ENCODE assay signal across 8 mouse cellular contexts in the genomic region with DNA sequence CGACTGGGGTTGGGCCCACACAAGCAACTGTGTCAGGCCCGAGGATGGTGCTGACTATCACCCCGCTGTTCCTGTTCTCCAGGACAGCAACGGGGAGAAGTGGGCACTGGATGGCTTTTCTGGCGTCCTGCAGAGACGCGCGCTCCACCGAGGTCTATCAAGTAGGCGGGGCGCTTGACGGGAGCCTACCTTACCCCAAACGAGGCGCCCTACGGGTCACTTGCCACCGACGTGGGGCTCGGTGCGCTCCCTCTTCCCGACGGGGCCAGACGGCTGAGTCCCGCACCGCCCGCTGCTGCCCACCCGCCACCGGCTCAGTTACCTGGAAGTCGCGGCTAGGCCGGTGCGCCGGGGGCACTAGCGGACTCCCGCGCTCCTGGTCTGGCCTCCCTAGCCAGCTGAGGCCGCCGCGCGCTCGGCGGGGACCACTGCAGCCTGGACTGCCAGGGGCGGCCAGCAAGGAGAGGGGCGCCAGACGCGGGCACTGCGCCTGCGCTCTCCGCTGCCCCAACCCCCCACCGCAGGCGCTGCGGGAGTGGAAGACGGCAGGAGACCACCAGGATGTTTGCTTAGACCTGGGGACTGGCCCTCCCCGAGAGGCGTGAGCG. TPM values are rescaled to one million over a fixed set of nuclear protein-coding genes. Genes with fewer than 3 reads are reported as not detected.
DNase-seq lines count a peak whose midpoint lies in the region; ATAC-seq and TF ChIP-seq lines count a peak whose summit lies in the region.

A gene (minus strand): TSS at position 465 of the 608 bp plus-strand sequence.

- no peaks in the 10 kb centered on the region for H3K9me3 ChIP-seq in heart, embryonic 12.5 days (replicated peaks)
- no peaks in the 10 kb centered on the region for H3K9me3 ChIP-seq in kidney, embryonic 16.5 days (ENCODE audit: low read length)
- no peaks in the 10 kb centered on the region for H3K9me3 ChIP-seq in liver, embryonic 12.5 days (replicated peaks)
- H3K9me3 ChIP-seq in midbrain, postnatal 0 days (ENCODE audit: low read length), result no peaks in the 10 kb centered on the region

- H3K4me1 ChIP-seq in heart, embryonic 12.5 days (replicated peaks), result peaks cover 6% of the 10 kb centered on the region; the same call in 1 of the 2 replicates
- 0 out of 2 replicates have a peak, but pooled peaks cover 3% of the 10 kb centered on the region for H3K4me1 ChIP-seq in kidney, embryonic 16.5 days (ENCODE audit: insufficient read depth, low read length)
- H3K4me1 ChIP-seq in liver, embryonic 12.5 days, result peaks cover 9% of the 10 kb centered on the region; the same call in 1 of the 2 replicates
- peaks cover 7% of the 10 kb centered on the region; the same call in 1 of the 2 replicates for H3K4me1 ChIP-seq in midbrain, postnatal 0 days (ENCODE audit: insufficient read depth, low read length)

- WGBS in heart, embryonic 12.5 days, result 0% methylated on average over 54 of the region's 55 CpGs
- WGBS in kidney, embryonic 16.5 days, result under 1% methylated on average over 47 of the region's 55 CpGs
- under 1% methylated on average over 55 of the region's 55 CpGs for WGBS in liver, embryonic 12.5 days (ENCODE audit: insufficient replicate concordance)
- under 1% methylated on average over 48 of the region's 55 CpGs for WGBS in midbrain, postnatal 0 days

- no peaks in the 10 kb centered on the region for H3K36me3 ChIP-seq in heart, embryonic 12.5 days
- no peaks in the 10 kb centered on the region for H3K36me3 ChIP-seq in kidney, embryonic 16.5 days (ENCODE audit: insufficient read depth, low read length)
- no peaks in the 10 kb centered on the region for H3K36me3 ChIP-seq in liver, embryonic 12.5 days
- H3K36me3 ChIP-seq in midbrain, postnatal 0 days (ENCODE audit: insufficient read depth, low read length), result no peaks in the 10 kb centered on the region

- peak within 1 kb of the TSS; percentile 80 for H3K9ac ChIP-seq in heart, embryonic 12.5 days
- H3K9ac ChIP-seq in kidney, embryonic 16.5 days (replicated peaks; ENCODE audit: low read length), result peak within 1 kb of the TSS; percentile 69
- peak within 1 kb of the TSS; percentile 51 for H3K9ac ChIP-seq in liver, embryonic 12.5 days
- H3K9ac ChIP-seq in midbrain, postnatal 0 days (replicated peaks; ENCODE audit: low read length, poor library complexity, severe bottlenecking), result peak within 1 kb of the TSS; percentile 74

- 0 out of 2 replicates have a peak within 1 kb of the TSS, but pooled peaks have one; percentile 19 for H3K27ac ChIP-seq in heart, embryonic 12.5 days (ENCODE audit: poor library complexity, severe bottlenecking)
- H3K27ac ChIP-seq in kidney, embryonic 16.5 days (ENCODE audit: low read length), result 0 out of 2 replicates have a peak within 1 kb of the TSS, but pooled peaks have one; percentile 30
- H3K27ac ChIP-seq in liver, embryonic 12.5 days, result no peak within 1 kb of the TSS
- H3K27ac ChIP-seq in midbrain, postnatal 0 days (ENCODE audit: low read depth, low read length), result peak within 1 kb of the TSS; percentile 78

- peak within 1 kb of the TSS; percentile 82 for H3K4me3 ChIP-seq in heart, embryonic 12.5 days
- peak within 1 kb of the TSS; percentile 78 for H3K4me3 ChIP-seq in kidney, embryonic 16.5 days (ENCODE audit: low read length)
- peak within 1 kb of the TSS; percentile 59 for H3K4me3 ChIP-seq in liver, embryonic 12.5 days
- H3K4me3 ChIP-seq in midbrain, postnatal 0 days (ENCODE audit: low read depth, low read length), result peak within 1 kb of the TSS; percentile 53

- peak; percentile 82 for ATAC-seq in heart, embryonic 12.5 days (ENCODE audit: insufficient number of reproducible peaks, low FRiP score)
- ATAC-seq in kidney, embryonic 16.5 days (ENCODE audit: low FRiP score, low TSS enrichment), result peak; percentile 89
- ATAC-seq in liver, embryonic 12.5 days, result peak; percentile 40; the same call in 1 of the 2 replicates
- ATAC-seq in midbrain, postnatal 0 days (ENCODE audit: low FRiP score), result peak; percentile 91

- peak; percentile 15 to 26 for DNase-seq in B cell, adult 2 months
- DNase-seq in adrenal gland, adult 2 months, result peak; percentile 67
- DNase-seq in embryo, embryonic 11.5 days (ENCODE audit: low read depth, low spot score), result peak; percentile 46
- DNase-seq in midbrain, postnatal 0 days (ENCODE audit: low spot score), result peak; percentile 81
- peak; percentile 11 for DNase-seq in urinary bladder, postnatal 14 days (ENCODE audit: low spot score)

- peak; percentile 59 for TF ChIP-seq CTCF in midbrain, postnatal 0 days (IDR thresholded peaks at IDR 0.05)

- H3K27me3 ChIP-seq in heart, embryonic 12.5 days (replicated peaks), result no peaks in the 10 kb centered on the region
- H3K27me3 ChIP-seq in kidney, embryonic 16.5 days (ENCODE audit: insufficient read depth, low read length), result no peaks in the 10 kb centered on the region
- peaks cover 40% of the 10 kb centered on the region for H3K27me3 ChIP-seq in liver, embryonic 12.5 days (replicated peaks)
- H3K27me3 ChIP-seq in midbrain, postnatal 0 days (ENCODE audit: insufficient read depth, low read length), result no peaks in the 10 kb centered on the region

- peak within 1 kb of the TSS; percentile 85 for H3K4me2 ChIP-seq in heart, embryonic 12.5 days
- peak within 1 kb of the TSS; percentile 94 for H3K4me2 ChIP-seq in kidney, embryonic 16.5 days (replicated peaks; ENCODE audit: low read depth, low read length)
- H3K4me2 ChIP-seq in liver, embryonic 12.5 days, result peak within 1 kb of the TSS; percentile 76
- peak within 1 kb of the TSS; percentile 69 for H3K4me2 ChIP-seq in midbrain, postnatal 0 days (ENCODE audit: low read depth, low read length, poor library complexity, severe bottlenecking)

RNA-seq across cellular contexts. Expression of the gene that starts here (rescaled TPM):
- total RNA-seq in adrenal gland, adult 2 months (2021), result 10 to 100 TPM in 1 of 2 experiments, 1 to 10 TPM in 1; 6.2 to 13.2 TPM
- polyA plus RNA-seq in adrenal gland, adult 2 months (2012; rRNA removed), result 0.95 and 1.8 TPM in 2 replicates
- polyA plus RNA-seq in heart, embryonic 12.5 days (2016; fragmentation: Nextera tagmentation; extraction: Ambion mirVana), result 8.3 and 9.6 TPM in 2 replicates
- polyA plus RNA-seq in kidney, embryonic 16.5 days (2015; fragmentation: Nextera tagmentation; extraction: Ambion mirVana), result 5.6 and 6.0 TPM in 2 replicates
- polyA plus RNA-seq in liver, embryonic 12.5 days (2016; fragmentation: Nextera tagmentation; extraction: Ambion mirVana), result 1.4 and 1.5 TPM in 2 replicates
- total RNA-seq in midbrain, postnatal 0 days (2014; rRNA removed), result 20.1 and 24.8 TPM in 2 replicates
- 16.7 and 22.1 TPM in 2 replicates for polyA plus RNA-seq in midbrain, postnatal 0 days (2015; fragmentation: Nextera tagmentation; extraction: Ambion mirVana)

Comparison
In these comparisons a context has a peak if more than half of its experiments do, and no peak if none do; other contexts are left out.
1. DNase-seq: peak in every context shown above with its lines; median percentile 81 in midbrain, postnatal 0 days; 67 in adrenal gland, adult 2 months; 46 in embryo, embryonic 11.5 days; 20 in B cell, adult 2 months; 11 in urinary bladder, postnatal 14 days.
2. ATAC-seq: peak in every context shown above with its lines; median percentile 91 in midbrain, postnatal 0 days; 89 in kidney, embryonic 16.5 days; 82 in heart, embryonic 12.5 days; 40 in liver, embryonic 12.5 days.